Mouse (Mus musculus) erythroblast, embryonic 14.5 days (primary cell): ENCODE data around the gene Pnmal1.

Experiments
- GATA1 ChIP-seq: IDR thresholded peaks from 2 replicates; pipeline ENCODE4 v1.6.1; 2012; ENCODE audit warnings: low read length, inconsistent platforms, mixed read lengths
- TAL1 ChIP-seq: IDR thresholded peaks from 3 replicates; pipeline ENCODE4 v1.6.1; 2012; ENCODE audit warnings: low read length, inconsistent platforms, mixed read lengths

- TF ChIP-seq TAL1 (no peak), GATA1 (no peak)
These were observed 50.0 kb downstream of the Pnmal1 start for GRCm38 (mm10) chr7:17009326-17010009.
